Mouse (Mus musculus) bone marrow, adult 2 months (tissue): ENCODE data around the gene Smtnl1.

Experiments
- CTCF ChIP-seq: fragments of 200-500 bp; IDR thresholded peaks from 2 replicates; pipeline ENCODE4 v1.5.1; 2011; ENCODE audit warnings: low read length, control low read depth; ENCODE audit not compliant: control insufficient read depth, insufficient read depth
- POLR2A ChIP-seq: fragments of 200-500 bp; IDR thresholded peaks from 2 replicates; pipeline ENCODE4 v1.6.1; 2011; ENCODE audit warnings: low read depth, mild to moderate bottlenecking, control low read depth, low read length, borderline replicate concordance; ENCODE audit not compliant: control insufficient read depth

DNA sequence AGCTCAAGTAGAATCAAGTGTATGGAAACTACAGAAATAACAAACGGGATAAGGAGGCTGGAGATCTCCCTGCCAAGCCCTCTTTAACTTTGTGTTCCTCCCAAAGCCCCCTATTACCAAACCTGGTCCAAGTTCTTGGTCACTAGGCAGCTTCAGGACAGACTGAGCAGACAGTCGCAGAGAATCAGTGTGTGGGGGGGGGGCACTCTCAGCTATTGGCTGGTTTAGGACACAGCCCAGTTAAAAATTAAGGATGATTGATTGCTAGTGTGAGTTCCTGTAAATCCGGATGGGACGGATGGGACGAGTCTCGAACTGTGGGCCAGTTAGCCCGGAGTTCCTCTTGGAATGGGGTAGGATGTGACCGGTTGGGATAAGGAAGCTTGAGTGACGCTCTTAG lies 47.2 kb downstream of the Smtnl1 start, which contains the start of gene Serping1:
- TF ChIP-seq CTCF (no peak), POLR2A (no peak)
